Mouse (Mus musculus): ENCODE data around the gene Klhl29. TPM values are rescaled to one million over a fixed set of nuclear protein-coding genes. Genes with fewer than 3 reads are reported as not detected.

Klhl29 gene
- polyA plus RNA-seq, 1 experiment: 6.7 TPM

- 88% methylated on average over 5 of the region's 5 CpGs for WGBS
- Histone ChIP-seq H3K36me3 (ENCODE audit: control insufficient read depth, insufficient read depth, low read length) (no peaks in the 10 kb centered on the region), H3K4me1 (replicated peaks; ENCODE audit: control insufficient read depth, insufficient read depth, low read length) (no peaks in the 10 kb centered on the region), H3K27me3 (ENCODE audit: control insufficient read depth, insufficient read depth, low read length) (no peaks in the 10 kb centered on the region), H3K4me3 (ENCODE audit: control insufficient read depth, insufficient read depth, low read length) (no peak overlapping the region), H3K27ac (ENCODE audit: control insufficient read depth, insufficient read depth, low read length) (no peak overlapping the region; the same call in 1 of the 2 replicates)
- TF ChIP-seq POLR2A (IDR thresholded peaks at IDR 0.05; ENCODE audit: control insufficient read depth, extremely low read depth, insufficient read depth, low read length, poor library complexity) (no peak), CTCF (IDR thresholded peaks at IDR 0.05; ENCODE audit: borderline replicate concordance, control insufficient read depth, extremely low read depth, insufficient read depth, low read length, poor library complexity) (no peak)
- DNase-seq: no peak
Measured at GRCm38 (mm10) chr12:5157931-5158481, 217.5 kb downstream of the Klhl29 start.

- Histone ChIP-seq H3K4me1 (replicated peaks; ENCODE audit: control insufficient read depth, insufficient read depth, low read length) (no peaks in the 10 kb centered on the region), H3K4me3 (ENCODE audit: control insufficient read depth, insufficient read depth, low read length) (no peak overlapping the region), H3K27ac (ENCODE audit: control insufficient read depth, insufficient read depth, low read length) (no peak overlapping the region), H3K27me3 (ENCODE audit: control insufficient read depth, insufficient read depth, low read length) (no peaks in the 10 kb centered on the region), H3K36me3 (ENCODE audit: control insufficient read depth, insufficient read depth, low read length) (no peaks in the 10 kb centered on the region)
- no peak for DNase-seq
- WGBS: 91% methylated on average over 6 of the region's 6 CpGs
- TF ChIP-seq POLR2A (IDR thresholded peaks at IDR 0.05; ENCODE audit: control insufficient read depth, extremely low read depth, insufficient read depth, low read length, poor library complexity) (no peak), CTCF (IDR thresholded peaks at IDR 0.05; ENCODE audit: borderline replicate concordance, control insufficient read depth, extremely low read depth, insufficient read depth, low read length, poor library complexity) (no peak)
Measured at GRCm38 (mm10) chr12:5157021-5157681, 218.3 kb downstream of the Klhl29 start.

- Histone ChIP-seq H3K36me3 (ENCODE audit: control insufficient read depth, insufficient read depth, low read length) (no peaks in the 10 kb centered on the region), H3K27ac (ENCODE audit: control insufficient read depth, insufficient read depth, low read length) (no peak overlapping the region), H3K4me1 (replicated peaks; ENCODE audit: control insufficient read depth, insufficient read depth, low read length) (no peaks in the 10 kb centered on the region), H3K27me3 (ENCODE audit: control insufficient read depth, insufficient read depth, low read length) (no peaks in the 10 kb centered on the region), H3K4me3 (ENCODE audit: control insufficient read depth, insufficient read depth, low read length) (no peak overlapping the region)
- TF ChIP-seq CTCF (IDR thresholded peaks at IDR 0.05; ENCODE audit: borderline replicate concordance, control insufficient read depth, extremely low read depth, insufficient read depth, low read length, poor library complexity): no peak
- TF ChIP-seq POLR2A (IDR thresholded peaks at IDR 0.05; ENCODE audit: control insufficient read depth, extremely low read depth, insufficient read depth, low read length, poor library complexity): no peak
- DNase-seq: no peak
- WGBS: 70% methylated on average over 3 of the region's 3 CpGs
Measured at GRCm38 (mm10) chr12:5155177-5155576, 220.3 kb downstream of the Klhl29 start.

GRCm38 (mm10) chr12:5151859-5152258 is 223.6 kb downstream of the Klhl29 start:
- TF ChIP-seq POLR2A (IDR thresholded peaks at IDR 0.05; ENCODE audit: control insufficient read depth, extremely low read depth, insufficient read depth, low read length, poor library complexity): no peak
- no peak for TF ChIP-seq CTCF (IDR thresholded peaks at IDR 0.05; ENCODE audit: borderline replicate concordance, control insufficient read depth, extremely low read depth, insufficient read depth, low read length, poor library complexity)
- Histone ChIP-seq H3K27me3 (ENCODE audit: control insufficient read depth, insufficient read depth, low read length) (no peaks in the 10 kb centered on the region), H3K36me3 (ENCODE audit: control insufficient read depth, insufficient read depth, low read length) (no peaks in the 10 kb centered on the region), H3K4me1 (replicated peaks; ENCODE audit: control insufficient read depth, insufficient read depth, low read length) (no peaks in the 10 kb centered on the region), H3K27ac (ENCODE audit: control insufficient read depth, insufficient read depth, low read length) (no peak overlapping the region), H3K4me3 (ENCODE audit: control insufficient read depth, insufficient read depth, low read length) (no peak overlapping the region)
- 46% methylated on average over 10 of the region's 10 CpGs for WGBS
- peak; percentile 6 for DNase-seq

- H3K27ac ChIP-seq (ENCODE audit: control insufficient read depth, insufficient read depth, low read length): no peak overlapping the region
- no peak overlapping the region for H3K4me3 ChIP-seq (ENCODE audit: control insufficient read depth, insufficient read depth, low read length)
- TF ChIP-seq CTCF (IDR thresholded peaks at IDR 0.05; ENCODE audit: borderline replicate concordance, control insufficient read depth, extremely low read depth, insufficient read depth, low read length, poor library complexity) (no peak), POLR2A (IDR thresholded peaks at IDR 0.05; ENCODE audit: control insufficient read depth, extremely low read depth, insufficient read depth, low read length, poor library complexity) (no peak)
- no peak for DNase-seq
- no peaks in the 10 kb centered on the region for H3K27me3 ChIP-seq (ENCODE audit: control insufficient read depth, insufficient read depth, low read length)
- no peaks in the 10 kb centered on the region for H3K4me1 ChIP-seq (replicated peaks; ENCODE audit: control insufficient read depth, insufficient read depth, low read length)
- 80% methylated on average over 5 of the region's 5 CpGs for WGBS
- H3K36me3 ChIP-seq (ENCODE audit: control insufficient read depth, insufficient read depth, low read length): no peaks in the 10 kb centered on the region
Measured at GRCm38 (mm10) chr12:5147346-5148035, 228.0 kb downstream of the Klhl29 start.

GRCm38 (mm10) chr12:5143903-5144781 is 231.3 kb downstream of the Klhl29 start:
- H3K27ac ChIP-seq (ENCODE audit: control insufficient read depth, insufficient read depth, low read length): no peak overlapping the region
- WGBS: 57% methylated on average over 5 of the region's 5 CpGs
- DNase-seq: no peak
- H3K4me1 ChIP-seq (replicated peaks; ENCODE audit: control insufficient read depth, insufficient read depth, low read length): no peaks in the 10 kb centered on the region
- H3K4me3 ChIP-seq (ENCODE audit: control insufficient read depth, insufficient read depth, low read length): no peak overlapping the region
- H3K27me3 ChIP-seq (ENCODE audit: control insufficient read depth, insufficient read depth, low read length): no peaks in the 10 kb centered on the region
- TF ChIP-seq CTCF (IDR thresholded peaks at IDR 0.05; ENCODE audit: borderline replicate concordance, control insufficient read depth, extremely low read depth, insufficient read depth, low read length, poor library complexity) (no peak), POLR2A (IDR thresholded peaks at IDR 0.05; ENCODE audit: control insufficient read depth, extremely low read depth, insufficient read depth, low read length, poor library complexity) (no peak)
- no peaks in the 10 kb centered on the region for H3K36me3 ChIP-seq (ENCODE audit: control insufficient read depth, insufficient read depth, low read length)
